Mouse (Mus musculus) embryonic fibroblast, embryonic 13.5 days (primary cell): ENCODE measurements at regions not wholly inside any gene's neighbourhood (a gene's known extent, or its start where the extent isn't known, plus 50 kb on each side); places are given as distances from the start of the nearest gene placed in this dataset.

Experiments
- H3K27ac ChIP-seq: 2 replicates; pipeline ENCODE4 v1.5.1; 2012; ENCODE audit warnings: low read length, control low read depth, inconsistent platforms; ENCODE audit not compliant: insufficient read depth
- H3K4me1 ChIP-seq: 2 replicates; pipeline ENCODE4 v1.6.1; 2011; ENCODE audit warnings: low read length; ENCODE audit not compliant: control insufficient read depth, insufficient read depth
- H3K4me3 ChIP-seq: 2 replicates; pipeline ENCODE4 v1.5.1; 2011; ENCODE audit warnings: mild to moderate bottlenecking, control low read depth, low read length; ENCODE audit not compliant: insufficient read depth
- CTCF ChIP-seq: IDR thresholded peaks from 2 replicates; pipeline ENCODE4 v1.5.1; 2011; ENCODE audit warnings: mild to moderate bottlenecking, control low read depth, low read length, moderate library complexity, borderline replicate concordance; ENCODE audit not compliant: insufficient read depth
- POLR2A ChIP-seq: IDR thresholded peaks from 2 replicates; pipeline ENCODE4 v1.6.1; 2011; ENCODE audit warnings: low read depth, mild to moderate bottlenecking, control low read depth, low read length, moderate library complexity

DNA sequence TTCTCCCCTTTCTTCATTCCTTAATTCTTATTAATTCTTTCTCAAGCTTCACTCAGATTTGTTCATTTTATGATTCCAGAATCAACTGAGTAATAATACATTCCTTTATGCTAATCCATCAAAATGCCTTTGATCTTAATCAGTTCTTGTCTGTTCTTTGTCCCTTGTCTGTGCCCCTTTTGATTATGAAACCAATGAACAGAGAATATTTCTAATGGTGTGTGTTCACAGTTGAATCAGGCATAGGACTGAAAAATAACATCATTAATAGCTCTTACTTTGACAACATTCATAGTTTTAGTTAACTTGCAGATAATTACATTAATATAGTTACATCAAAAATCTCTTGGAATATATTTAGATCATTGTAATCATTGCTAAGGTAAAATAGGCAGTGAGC lies 114.5 kb downstream of the Gm9733 start:
- Histone ChIP-seq H3K4me3 (no peak overlapping the region), H3K27ac (no peak overlapping the region), H3K4me1 (no peaks in the 10 kb centered on the region)
- TF ChIP-seq POLR2A (no peak), CTCF (no peak)

DNA sequence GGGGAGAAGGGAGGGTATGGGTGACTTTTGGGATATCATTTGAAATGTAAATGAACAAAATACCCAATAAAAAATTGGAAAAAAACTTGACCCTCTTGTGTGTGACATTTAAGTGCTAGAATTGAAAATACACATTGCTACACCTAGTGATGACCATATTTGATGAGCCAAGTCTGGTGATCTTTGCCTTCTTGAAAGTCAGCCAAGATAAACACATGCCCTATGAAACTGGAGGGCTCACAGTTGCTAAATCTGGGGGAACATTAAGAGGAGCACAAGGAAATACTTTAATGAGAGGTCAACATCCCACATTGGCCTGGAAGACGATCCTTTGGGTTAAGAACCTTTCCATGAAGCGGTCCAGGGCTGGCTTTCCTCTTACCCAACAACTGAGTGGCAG lies 112.8 kb downstream of the Gm9733 start:
- TF ChIP-seq POLR2A (no peak), CTCF (no peak)
- Histone ChIP-seq H3K27ac (no peak overlapping the region), H3K4me3 (no peak overlapping the region), H3K4me1 (no peaks in the 10 kb centered on the region)

GRCm38 (mm10) chr3:15223266-15223665 lies 108.8 kb downstream of the Gm9733 start:
- TF ChIP-seq CTCF (no peak), POLR2A (no peak)
- no peaks in the 10 kb centered on the region for H3K4me1 ChIP-seq
- no peak overlapping the region for H3K4me3 ChIP-seq

GRCm38 (mm10) chr3:15224452-15224851 lies 107.7 kb downstream of the Gm9733 start:
- TF ChIP-seq POLR2A: no peak
- TF ChIP-seq CTCF: no peak
- no peak overlapping the region for H3K27ac ChIP-seq
- no peaks in the 10 kb centered on the region for H3K4me1 ChIP-seq
- no peak overlapping the region for H3K4me3 ChIP-seq

More at GRCm38 (mm10) chr3:15223266-15223665, 108.8 kb downstream of the Gm9733 start:
- H3K27ac ChIP-seq: no peak overlapping the region

DNA sequence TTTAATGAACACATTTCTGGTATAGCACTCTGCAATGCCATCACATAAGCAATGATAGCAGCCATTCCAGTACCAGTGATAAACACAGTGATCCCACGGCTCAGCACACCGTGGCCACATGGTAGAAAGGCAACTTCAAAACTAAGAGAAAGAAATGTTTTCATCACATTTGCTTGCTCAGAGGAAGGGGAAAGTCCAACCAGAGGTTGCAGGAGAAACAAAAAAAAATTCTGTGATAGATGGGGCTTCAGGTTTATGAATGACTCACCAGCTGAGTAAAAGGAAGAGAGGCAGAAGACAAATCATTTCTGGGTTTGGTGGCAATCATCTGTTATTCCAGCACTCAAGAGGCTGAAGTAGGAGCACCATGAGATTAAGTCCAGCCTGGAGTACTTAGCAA lies 103.5 kb downstream of the Gm9733 start:
- H3K27ac ChIP-seq: no peak overlapping the region
- no peak for TF ChIP-seq CTCF
- no peak for TF ChIP-seq POLR2A
- no peaks in the 10 kb centered on the region for H3K4me1 ChIP-seq
- H3K4me3 ChIP-seq: no peak overlapping the region

DNA sequence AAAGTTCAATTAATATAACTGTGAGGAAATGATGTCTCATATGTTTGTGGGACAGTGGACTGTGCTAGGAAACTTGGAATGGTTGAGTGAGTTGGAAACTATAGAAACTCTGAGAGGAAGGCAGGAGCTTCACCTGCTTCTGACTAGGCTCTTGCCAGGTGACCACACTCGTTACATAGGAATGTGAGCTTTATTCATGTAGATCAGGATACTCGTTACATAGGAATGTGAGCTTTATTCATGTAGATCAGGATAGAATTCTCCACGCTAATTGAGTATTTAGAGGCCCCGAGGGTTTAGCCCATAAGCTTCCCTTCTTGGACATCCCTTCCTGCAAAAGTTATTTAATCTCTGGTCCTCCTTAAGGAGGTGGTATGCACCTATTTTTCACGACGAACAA lies 101.9 kb downstream of the Gm9733 start:
- no peak overlapping the region for H3K4me3 ChIP-seq
- no peak overlapping the region for H3K27ac ChIP-seq
- no peaks in the 10 kb centered on the region for H3K4me1 ChIP-seq
- TF ChIP-seq POLR2A (no peak), CTCF (no peak)

GRCm38 (mm10) chr3:15231433-15231832 lies 100.7 kb downstream of the Gm9733 start:
- H3K4me3 ChIP-seq: no peak overlapping the region
- no peaks in the 10 kb centered on the region for H3K4me1 ChIP-seq
- H3K27ac ChIP-seq: no peak overlapping the region
- TF ChIP-seq POLR2A (no peak), CTCF (no peak)

- Histone ChIP-seq H3K4me1 (no peaks in the 10 kb centered on the region), H3K4me3 (no peak overlapping the region), H3K27ac (no peak overlapping the region)
- no peak for TF ChIP-seq CTCF
- TF ChIP-seq POLR2A: no peak
These were observed 94.2 kb downstream of the Gm9733 start for GRCm38 (mm10) chr3:15237817-15238432.

DNA sequence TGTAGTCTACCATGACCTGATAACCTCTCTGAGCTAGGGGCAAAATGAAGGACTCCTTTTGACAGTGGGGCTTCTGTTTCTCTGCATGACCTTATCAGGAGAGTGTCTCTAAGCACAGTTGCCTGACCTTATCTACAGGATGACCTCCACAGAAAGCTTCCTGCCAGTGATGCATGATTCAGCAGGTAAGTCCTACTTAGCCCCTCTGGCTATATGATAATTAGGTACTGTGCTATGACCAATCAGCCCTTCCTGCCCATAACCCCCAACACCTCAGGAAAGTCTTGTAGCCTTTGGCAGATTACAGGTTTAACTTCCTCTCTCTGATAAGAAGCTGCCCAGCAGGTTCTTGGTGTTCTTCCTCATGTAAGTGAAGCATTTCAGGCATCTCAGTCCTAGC lies 89.7 kb downstream of the Gm9733 start:
- H3K4me1 ChIP-seq: no peaks in the 10 kb centered on the region
- H3K4me3 ChIP-seq: no peak overlapping the region
- TF ChIP-seq POLR2A (no peak), CTCF (no peak)
- no peak overlapping the region for H3K27ac ChIP-seq

GRCm38 (mm10) chr3:15243584-15243983 lies 88.5 kb downstream of the Gm9733 start:
- TF ChIP-seq POLR2A (no peak), CTCF (no peak)
- Histone ChIP-seq H3K4me1 (no peaks in the 10 kb centered on the region), H3K27ac (no peak overlapping the region), H3K4me3 (no peak overlapping the region)

GRCm38 (mm10) chr3:15244999-15245398 lies 87.1 kb downstream of the Gm9733 start:
- Histone ChIP-seq H3K27ac (no peak overlapping the region), H3K4me1 (no peaks in the 10 kb centered on the region), H3K4me3 (no peak overlapping the region)
- no peak for TF ChIP-seq CTCF
- no peak for TF ChIP-seq POLR2A
